Mouse (Mus musculus) midbrain, postnatal 0 days (tissue): ENCODE data around the gene Vmn2r22. TPM values are rescaled to one million over a fixed set of nuclear protein-coding genes. Genes with fewer than 3 reads are reported as not detected.
"Not testable (repeated sequence)": the region's sequence is repeated elsewhere in the genome, so short reads cannot be mapped to it uniquely, and the experiment has no call there.

Experiments used
- ATAC-seq: fragments of 200-750 bp; cut with Nextera tagmentation; 2 replicates; pipeline ENCODE4 v1.8.0; 2017; ENCODE audit warnings: moderate number of reproducible peaks, mild to moderate bottlenecking, moderate TSS enrichment, moderate library complexity; ENCODE audit not compliant: low FRiP score
- DNase-seq: peaks from one replicate; pipeline ENCODE4 v3.0.0-alpha.2; 2015; ENCODE audit warnings: low spot score
- H3K27ac ChIP-seq: fragments of 300-500 bp; sonication (generic); 2 replicates; pipeline ENCODE4 v1.5.1; 2014; ENCODE audit warnings: low read depth, mild to moderate bottlenecking, low read length, mixed read lengths
- H3K27me3 ChIP-seq: fragments of 300-500 bp; sonication (generic); 2 replicates; pipeline ENCODE4 v1.6.1; 2014; ENCODE audit warnings: low read length, control low read depth, mixed read lengths; ENCODE audit not compliant: insufficient read depth
- H3K36me3 ChIP-seq: fragments of 300-500 bp; sonication (generic); 2 replicates; pipeline ENCODE4 v1.6.1; 2014; ENCODE audit warnings: low read length, control low read depth, mixed read lengths; ENCODE audit not compliant: insufficient read depth
- H3K4me1 ChIP-seq: fragments of 300-500 bp; sonication (generic); 2 replicates; pipeline ENCODE4 v1.6.1; 2014; ENCODE audit warnings: mild to moderate bottlenecking, control low read depth, antibody characterized with exemption, low read length, mixed read lengths; ENCODE audit not compliant: insufficient read depth
- H3K4me2 ChIP-seq: fragments of 300-500 bp; sonication (generic); 2 replicates; pipeline ENCODE4 v1.6.1; 2014; ENCODE audit warnings: low read depth, mild to moderate bottlenecking, low read length, mixed read lengths; ENCODE audit not compliant: poor library complexity, severe bottlenecking
- H3K4me3 ChIP-seq: fragments of 300-500 bp; sonication (generic); 2 replicates; pipeline ENCODE4 v1.5.1; 2014; ENCODE audit warnings: low read depth, mild to moderate bottlenecking, low read length, moderate library complexity
- H3K9ac ChIP-seq: fragments of 300-500 bp; sonication (generic); replicated peaks from 2 replicates; pipeline ENCODE4 v1.6.1; 2014; ENCODE audit warnings: mild to moderate bottlenecking, low read length, moderate library complexity, mixed read lengths; ENCODE audit not compliant: poor library complexity, severe bottlenecking
- H3K9me3 ChIP-seq: fragments of 300-500 bp; sonication (generic); 2 replicates; pipeline ENCODE4 v1.6.1; 2016; ENCODE audit warnings: low read length, control low read depth
- WGBS: fragments of 180-500 bp; shearing (Covaris S2); extraction: QIAGEN DNeasy Blood & Tissue Kit; methylation state at CpG from one replicate; pipeline ENCODE4 v1.1.7; 2014; 5-methylcytosine and 5-hydroxymethylcytosine counted together
- polyA plus RNA-seq: library from polyadenylated mRNA; unstranded; fragments of >200 nt; fragmentation: Nextera tagmentation; extraction: Ambion mirVana; gene quantifications from 2 replicates; pipeline ENCODE4 v1.2.1, GENCODE M21; 2015
- total RNA-seq: library from RNA; depleted of rRNA; stranded (reverse); fragments of >200 nt; gene quantifications from 2 replicates; pipeline ENCODE4 v1.2.3, GENCODE M21; 2014; rRNA removed

The Vmn2r22 gene
- total and polyA plus RNA-seq, 2 experiments from 2014 or later: not detected

GRCm38 (mm10) chr6:123574698-123575097 lies 75.8 kb downstream of the Vmn2r22 start:
- not testable (repeated sequence) for H3K27me3 ChIP-seq, H3K36me3 ChIP-seq, ATAC-seq, H3K4me1 ChIP-seq, H3K9ac ChIP-seq, DNase-seq, H3K4me3 ChIP-seq, H3K9me3 ChIP-seq, H3K27ac ChIP-seq, H3K4me2 ChIP-seq
- WGBS: no CpG with 5 or more reads among the region's 2 CpGs

Other genes starting within 250 kb of the Vmn2r22 start
- gene Vmn2r20, start 232.6 kb downstream of the Vmn2r22 start, total RNA-seq: not detected in 2 replicates
- gene Vmn2r20, start 232.6 kb downstream of the Vmn2r22 start, polyA plus RNA-seq: not detected in 2 replicates
- not detected in 2 replicates for gene Vmn2r21, start 117.3 kb downstream of the Vmn2r22 start, total RNA-seq
- gene Vmn2r21, start 117.3 kb downstream of the Vmn2r22 start, polyA plus RNA-seq: not detected in 2 replicates
- gene Vmn2r23, start 51.9 kb upstream of the Vmn2r22 start, total RNA-seq: not detected in 2 replicates
- not detected in 2 replicates for gene Vmn2r23, start 51.9 kb upstream of the Vmn2r22 start, polyA plus RNA-seq
- not detected in 2 replicates for gene Vmn2r24, start 128.2 kb upstream of the Vmn2r22 start, total RNA-seq
- not detected in 2 replicates for gene Vmn2r24, start 128.2 kb upstream of the Vmn2r22 start, polyA plus RNA-seq
- gene Vmn2r25, start 202.7 kb upstream of the Vmn2r22 start, total RNA-seq: not detected in 2 replicates
- not detected in 2 replicates for gene Vmn2r25, start 202.7 kb upstream of the Vmn2r22 start, polyA plus RNA-seq